Mouse (Mus musculus) forebrain, embryonic 16.5 days (tissue): ENCODE results near the gene Olfr1161. TPM values are rescaled to one million over a fixed set of nuclear protein-coding genes. Genes with fewer than 3 reads are reported as not detected.
"Not testable (repeated sequence)": the region's sequence is repeated elsewhere in the genome, so short reads cannot be mapped to it uniquely, and the experiment has no call there.

ENCODE experiments used
- ATAC-seq: fragments of 200-750 bp; cut with Nextera tagmentation; 2 replicates; pipeline ENCODE4 v1.8.0; 2017; ENCODE audit warnings: mild to moderate bottlenecking, moderate library complexity
- H3K27ac ChIP-seq: fragments of 300-500 bp; sonication (generic); 2 replicates; pipeline ENCODE4 v1.5.1; 2014; ENCODE audit warnings: low read length, control low read depth
- H3K27me3 ChIP-seq: fragments of 300-500 bp; sonication (generic); replicated peaks from 2 replicates; pipeline ENCODE4 v1.6.1; 2014; ENCODE audit warnings: low read length; ENCODE audit not compliant: control insufficient read depth, insufficient read depth
- H3K36me3 ChIP-seq: fragments of 300-500 bp; sonication (generic); 2 replicates; pipeline ENCODE4 v1.6.1; 2014; ENCODE audit not compliant: control insufficient read depth, insufficient read depth
- H3K4me1 ChIP-seq: fragments of 300-500 bp; sonication (generic); replicated peaks from 2 replicates; pipeline ENCODE4 v1.6.1; 2014; ENCODE audit warnings: low read length; ENCODE audit not compliant: control insufficient read depth, insufficient read depth
- H3K4me2 ChIP-seq: fragments of 300-500 bp; sonication (generic); 2 replicates; pipeline ENCODE4 v1.6.1; 2014; ENCODE audit warnings: mild to moderate bottlenecking, low read length, control low read depth
- H3K4me3 ChIP-seq: fragments of 300-500 bp; sonication (generic); replicated peaks from 2 replicates; pipeline ENCODE4 v1.5.1; 2014; ENCODE audit warnings: mild to moderate bottlenecking, low read length, control low read depth
- H3K9ac ChIP-seq: fragments of 300-500 bp; sonication (generic); replicated peaks from 2 replicates; pipeline ENCODE4 v1.6.1; 2014; ENCODE audit warnings: low read depth, low read length, control low read depth
- H3K9me3 ChIP-seq: fragments of 300-500 bp; sonication (generic); 2 replicates; pipeline ENCODE4 v1.6.1; 2016; ENCODE audit warnings: low read length; ENCODE audit not compliant: control insufficient read depth
- WGBS: fragments of 180-500 bp; shearing (Covaris S2); extraction: QIAGEN DNeasy Blood & Tissue Kit; methylation state at CpG from one replicate; pipeline ENCODE4 v1.1.7; 2014; 5-methylcytosine and 5-hydroxymethylcytosine counted together
- polyA plus RNA-seq: library from polyadenylated mRNA; unstranded; fragments of >200 nt; fragmentation: Nextera tagmentation; extraction: Ambion mirVana; gene quantifications from 2 replicates; pipeline ENCODE4 v1.2.1, GENCODE M21; 2015

The Olfr1161 gene
- not detected in 2 replicates for polyA plus RNA-seq

DNA sequence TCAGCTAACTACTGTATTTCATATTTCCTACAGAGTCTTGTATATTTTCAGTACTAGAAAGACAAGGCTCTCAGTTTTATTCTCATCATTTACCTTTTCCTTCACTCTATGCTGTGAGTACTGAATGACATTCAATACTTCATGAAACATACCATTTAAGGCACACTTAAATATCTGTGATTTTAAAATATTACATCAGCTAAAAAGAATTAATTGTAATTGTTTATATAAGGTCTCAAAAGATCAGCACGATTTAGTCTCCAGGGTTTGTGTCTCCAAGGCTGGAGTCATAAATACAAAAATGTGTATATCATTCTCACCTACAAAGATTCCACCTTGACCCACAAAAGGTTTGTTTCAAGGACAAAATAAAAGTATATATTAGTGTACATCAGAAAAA, at the start of gene Olfr1161:
Gene Olfr1161 (plus strand): TSS at position 301 of the 400 bp plus-strand sequence.
- ATAC-seq, H3K27ac ChIP-seq, H3K4me3 ChIP-seq, H3K27me3 ChIP-seq, H3K36me3 ChIP-seq, H3K9ac ChIP-seq, H3K4me1 ChIP-seq, H3K4me2 ChIP-seq, H3K9me3 ChIP-seq: not testable (repeated sequence)
- 84% methylated on average over 1 of the region's 1 CpGs for WGBS

DNA sequence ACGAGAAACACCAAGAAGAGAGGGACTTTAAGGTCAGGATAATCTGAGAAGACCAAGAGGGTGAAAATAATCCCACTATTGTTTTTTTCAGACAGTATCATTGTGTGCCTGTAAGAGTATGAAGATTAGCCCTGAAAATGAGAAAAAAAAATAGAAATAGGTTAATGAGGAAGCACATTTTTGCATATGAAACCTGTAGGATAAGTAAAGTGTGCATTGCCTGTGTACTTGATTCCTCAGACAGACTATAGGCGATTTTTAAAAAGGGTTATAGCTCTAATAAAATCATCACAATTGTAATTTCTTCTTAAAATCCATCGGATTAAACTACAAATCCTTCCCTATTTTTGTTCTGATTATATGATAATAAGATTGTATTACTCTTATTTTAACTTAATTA, 48.0 kb upstream of the Olfr1161 start, which contains the start of gene Olfr74:
Gene Olfr74 (minus strand): TSS at position 101 of the 400 bp plus-strand sequence.
- 75% methylated on average over 3 of the region's 3 CpGs for WGBS

DNA sequence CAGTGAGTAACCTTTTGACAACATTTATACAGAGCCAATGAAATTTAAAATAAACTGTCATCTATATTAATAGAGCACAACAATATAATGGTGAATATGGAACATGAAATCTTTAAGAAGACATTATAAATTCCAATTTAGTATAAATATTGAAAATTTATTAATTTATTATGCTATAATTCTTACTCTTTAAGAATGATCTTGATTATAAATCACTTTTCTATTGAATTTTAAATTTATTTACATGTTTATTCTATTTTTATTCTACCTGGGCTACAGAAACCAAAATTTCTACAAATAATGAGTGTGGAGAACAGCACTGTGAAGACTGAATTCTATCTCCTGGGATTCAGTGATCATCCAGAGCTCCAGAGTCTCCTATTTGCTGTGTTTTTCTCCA, 32.8 kb upstream of the Olfr1161 start, which contains the start of gene Olfr1158:
Gene Olfr1158 (plus strand): TSS at position 301 of the 400 bp plus-strand sequence.
- Histone ChIP-seq H3K4me2 (no peak within 1 kb of the TSS), H3K27ac (no peak within 1 kb of the TSS), H3K27me3 (no peaks in the 10 kb centered on the region), H3K36me3 (no peaks in the 10 kb centered on the region), H3K4me1 (no peaks in the 10 kb centered on the region), H3K4me3 (no peak within 1 kb of the TSS), H3K9me3 (no peaks in the 10 kb centered on the region), H3K9ac (no peak within 1 kb of the TSS)
- ATAC-seq = no peak

More for the DNA sequence above, 48.0 kb upstream of the Olfr1161 start, which contains the start of gene Olfr74:
- H3K27ac ChIP-seq = no peak within 1 kb of the TSS
- ATAC-seq = no peak
- H3K4me1 ChIP-seq = no peaks in the 10 kb centered on the region
- no peak within 1 kb of the TSS for H3K4me3 ChIP-seq
- H3K36me3 ChIP-seq = no peaks in the 10 kb centered on the region
- H3K9me3 ChIP-seq = no peaks in the 10 kb centered on the region
- H3K9ac ChIP-seq = no peak within 1 kb of the TSS
- H3K4me2 ChIP-seq = no peak within 1 kb of the TSS
- H3K27me3 ChIP-seq = no peaks in the 10 kb centered on the region

DNA sequence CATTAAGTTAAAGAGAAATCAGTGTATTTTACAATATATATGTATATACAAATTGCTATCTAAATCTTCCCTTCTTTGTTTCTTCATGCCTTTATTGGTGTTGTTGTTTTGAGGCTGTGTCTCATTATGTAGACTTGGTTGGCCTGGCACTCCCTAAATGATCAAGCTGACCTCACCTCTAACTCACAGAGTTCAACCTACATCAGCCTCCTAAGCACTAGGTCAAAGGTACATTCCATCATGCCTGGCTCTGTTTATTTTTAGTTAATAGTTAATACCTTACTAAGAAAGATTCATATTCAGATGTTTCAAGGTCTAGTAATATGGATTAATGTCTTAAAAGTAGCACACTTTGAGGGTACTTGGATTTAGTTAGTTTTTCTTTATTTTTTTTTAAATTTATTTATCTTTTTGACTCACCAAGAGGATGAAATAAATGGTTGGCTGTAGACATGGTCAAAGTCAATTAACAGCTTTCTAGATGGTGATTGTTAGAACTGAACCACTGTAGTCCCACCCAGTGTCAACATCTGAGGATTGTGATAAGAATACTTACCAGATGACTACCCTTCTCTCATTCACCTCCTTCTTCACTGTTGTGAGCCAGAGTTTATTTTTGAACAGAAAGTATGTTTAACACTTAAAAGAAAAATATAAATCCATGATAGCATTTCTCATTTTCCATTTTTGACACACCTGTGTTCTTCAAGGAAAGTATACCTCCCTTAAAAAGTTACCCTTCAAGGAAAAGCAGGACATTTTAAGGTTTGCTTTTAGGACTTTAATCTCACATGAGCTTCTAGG, 14.9 kb upstream of the Olfr1161 start, which contains the start of gene Olfr1160:
Gene Olfr1160 (minus strand): TSS at position 754 of the 804 bp plus-strand sequence.
- H3K27me3 ChIP-seq = no peaks in the 10 kb centered on the region
- H3K4me1 ChIP-seq = no peaks in the 10 kb centered on the region
- H3K9me3 ChIP-seq = no peaks in the 10 kb centered on the region
- no peak within 1 kb of the TSS for H3K9ac ChIP-seq
- no peak within 1 kb of the TSS for H3K4me2 ChIP-seq
- H3K4me3 ChIP-seq = no peak within 1 kb of the TSS
- H3K27ac ChIP-seq = no peak within 1 kb of the TSS
- no peak for ATAC-seq
- H3K36me3 ChIP-seq = no peaks in the 10 kb centered on the region

DNA sequence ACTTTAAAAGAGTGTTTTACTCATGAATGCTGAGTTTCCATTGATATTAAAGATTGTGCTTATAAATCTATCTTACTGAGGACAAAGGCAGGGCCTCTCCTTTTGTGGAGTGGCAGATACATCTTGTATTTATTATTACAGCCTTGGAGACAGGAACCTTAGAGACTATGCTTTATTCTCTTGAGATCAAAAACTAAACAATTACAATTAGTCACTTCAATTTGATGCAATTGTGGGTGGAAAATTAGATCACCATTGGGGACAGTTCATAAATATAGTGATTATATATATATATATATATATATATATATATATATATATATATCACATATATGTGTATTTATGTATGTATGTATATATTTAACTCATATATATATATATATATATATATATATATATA, 15.0 kb downstream of the Olfr1161 start, which contains the start of gene Olfr73:
Gene Olfr73 (minus strand): TSS at position 101 of the 400 bp plus-strand sequence.
- no peak within 1 kb of the TSS for H3K4me2 ChIP-seq
- ATAC-seq = no peak
- no peaks in the 10 kb centered on the region for H3K27me3 ChIP-seq
- H3K9ac ChIP-seq = no peak within 1 kb of the TSS
- H3K4me1 ChIP-seq = no peaks in the 10 kb centered on the region
- no peaks in the 10 kb centered on the region for H3K36me3 ChIP-seq
- no peak within 1 kb of the TSS for H3K27ac ChIP-seq
- H3K4me3 ChIP-seq = no peak within 1 kb of the TSS
- H3K9me3 ChIP-seq = no peaks in the 10 kb centered on the region

DNA sequence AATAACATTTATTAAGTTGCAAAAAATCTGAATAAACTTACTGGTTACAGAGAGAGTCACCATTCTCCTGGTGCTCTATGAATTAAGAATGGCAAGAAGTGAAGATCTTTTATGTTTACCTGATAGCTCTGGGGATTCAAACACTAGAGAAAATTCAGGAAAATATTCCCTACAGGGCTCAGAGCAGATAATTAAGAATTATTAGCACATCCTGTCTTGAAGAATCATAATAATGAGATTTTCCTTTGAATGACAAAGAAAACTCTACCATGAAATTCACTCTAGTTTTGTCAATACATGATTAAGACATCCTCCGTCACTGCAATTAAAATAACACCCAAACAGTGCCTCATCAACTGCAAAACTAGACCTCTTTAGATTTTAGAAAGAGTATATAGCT, 28.5 kb downstream of the Olfr1161 start, which contains the start of gene Olfr1162:
Gene Olfr1162 (minus strand): TSS at position 101 of the 400 bp plus-strand sequence.
- H3K9ac ChIP-seq = no peak within 1 kb of the TSS
- no peak within 1 kb of the TSS for H3K4me2 ChIP-seq
- H3K4me1 ChIP-seq = no peaks in the 10 kb centered on the region
- H3K4me3 ChIP-seq = no peak within 1 kb of the TSS
- WGBS = 76% methylated on average over 1 of the region's 1 CpGs
- no peaks in the 10 kb centered on the region for H3K27me3 ChIP-seq
- H3K27ac ChIP-seq = no peak within 1 kb of the TSS
- no peaks in the 10 kb centered on the region for H3K9me3 ChIP-seq
- no peaks in the 10 kb centered on the region for H3K36me3 ChIP-seq
- ATAC-seq = no peak

DNA sequence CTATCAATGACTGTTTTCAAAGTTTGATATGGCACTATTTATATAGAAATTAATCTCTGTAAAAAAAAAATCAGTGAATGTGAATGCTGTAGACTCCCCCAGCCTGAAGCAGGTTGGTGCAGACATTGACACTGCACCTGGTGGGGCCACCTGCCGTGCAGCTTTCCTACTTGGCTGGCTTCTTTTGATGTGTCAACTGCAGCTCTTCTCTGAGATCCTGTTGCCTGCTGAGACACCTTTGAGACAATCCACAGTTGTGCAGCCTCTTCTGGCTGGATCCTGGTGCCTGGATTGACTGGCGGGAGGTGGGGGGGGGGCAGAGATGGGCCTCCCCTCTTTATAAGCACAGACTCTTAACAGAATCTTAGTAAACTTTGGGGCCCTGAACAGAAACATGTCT, 41.0 kb downstream of the Olfr1161 start:
- Histone ChIP-seq H3K9ac (no peak overlapping the region), H3K9me3 (no peaks in the 10 kb centered on the region), H3K4me3 (no peak overlapping the region), H3K36me3 (no peaks in the 10 kb centered on the region), H3K27ac (no peak overlapping the region), H3K4me1 (no peaks in the 10 kb centered on the region), H3K27me3 (no peaks in the 10 kb centered on the region), H3K4me2 (no peak overlapping the region)
- WGBS = 73% methylated on average over 2 of the region's 2 CpGs
- ATAC-seq = no peak

DNA sequence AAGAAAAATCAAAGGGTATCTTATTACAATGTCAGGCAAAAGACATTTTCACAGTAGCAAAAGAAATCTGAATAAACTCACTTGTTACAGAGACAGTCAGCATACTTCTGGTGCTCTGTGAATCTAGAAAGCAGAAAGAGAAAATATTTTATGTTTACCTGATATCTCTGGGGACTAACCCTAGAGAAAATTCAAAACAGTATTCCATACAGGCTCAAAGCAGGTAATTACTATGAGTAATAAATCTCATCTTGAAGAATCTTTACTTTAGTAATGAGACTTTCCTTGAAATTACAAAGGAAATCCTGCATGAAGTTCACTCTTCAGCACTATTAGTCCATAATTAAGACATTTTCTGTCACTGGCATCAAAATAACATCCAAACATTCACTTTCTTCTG, 49.2 kb downstream of the Olfr1161 start, which contains the start of gene Olfr1163:
Gene Olfr1163 (minus strand): TSS at position 101 of the 400 bp plus-strand sequence.
- H3K4me2 ChIP-seq = no peak within 1 kb of the TSS

More for the DNA sequence above, 49.2 kb downstream of the Olfr1161 start, which contains the start of gene Olfr1163:
- Histone ChIP-seq H3K27ac (no peak within 1 kb of the TSS), H3K27me3 (no peaks in the 10 kb centered on the region), H3K9ac (no peak within 1 kb of the TSS), H3K4me1 (no peaks in the 10 kb centered on the region), H3K9me3 (no peaks in the 10 kb centered on the region), H3K36me3 (no peaks in the 10 kb centered on the region), H3K4me3 (no peak within 1 kb of the TSS)
- no peak for ATAC-seq
